Mouse (Mus musculus): Measurements from ENCODE around the gene Gadd45a. TPM values are rescaled to one million over a fixed set of nuclear protein-coding genes. Genes with fewer than 3 reads are reported as not detected.
"Not testable (repeated sequence)": the region's sequence is repeated elsewhere in the genome, so short reads cannot be mapped to it uniquely, and the experiment has no call there.

Gene Gadd45a
- total RNA-seq, 2 experiments from 2014 or later = 8.2 to 10.5 TPM

GRCm38 (mm10) chr6:67048880-67049694 lies 11.8 kb upstream of the Gadd45a start:
- no peak for DNase-seq (ENCODE audit: extremely low spot score in 1 of 2, low spot score in 1 of 2)

GRCm38 (mm10) chr6:67048052-67048691 lies 10.9 kb upstream of the Gadd45a start:
- DNase-seq (ENCODE audit: extremely low spot score in 1 of 2, low spot score in 1 of 2) = no peak

GRCm38 (mm10) chr6:67046937-67047336 lies 9.7 kb upstream of the Gadd45a start:
- no peak for DNase-seq (ENCODE audit: extremely low spot score in 1 of 2, low spot score in 1 of 2)

DNA sequence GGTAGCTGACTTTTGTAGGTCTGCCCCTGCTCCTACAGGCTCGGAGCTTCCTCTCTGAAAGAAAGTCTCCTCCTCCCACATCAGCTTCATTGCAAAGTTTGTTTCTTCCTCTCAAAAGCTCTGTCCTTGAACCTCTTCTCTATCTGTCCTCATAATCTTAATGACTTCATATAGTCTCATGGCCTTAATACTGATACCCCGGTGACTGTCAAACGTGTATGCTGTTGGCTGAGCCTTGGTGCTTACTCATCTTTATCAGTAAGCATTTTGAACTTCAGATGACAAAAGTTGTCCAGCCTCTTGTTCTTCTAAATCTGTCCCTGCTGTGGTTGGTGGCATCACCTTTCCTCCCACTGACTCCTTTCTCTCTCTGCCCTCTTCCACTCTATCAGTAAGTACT lies 8.2 kb upstream of the Gadd45a start:
- no peak for DNase-seq (ENCODE audit: extremely low spot score in 1 of 2, low spot score in 1 of 2)

DNA sequence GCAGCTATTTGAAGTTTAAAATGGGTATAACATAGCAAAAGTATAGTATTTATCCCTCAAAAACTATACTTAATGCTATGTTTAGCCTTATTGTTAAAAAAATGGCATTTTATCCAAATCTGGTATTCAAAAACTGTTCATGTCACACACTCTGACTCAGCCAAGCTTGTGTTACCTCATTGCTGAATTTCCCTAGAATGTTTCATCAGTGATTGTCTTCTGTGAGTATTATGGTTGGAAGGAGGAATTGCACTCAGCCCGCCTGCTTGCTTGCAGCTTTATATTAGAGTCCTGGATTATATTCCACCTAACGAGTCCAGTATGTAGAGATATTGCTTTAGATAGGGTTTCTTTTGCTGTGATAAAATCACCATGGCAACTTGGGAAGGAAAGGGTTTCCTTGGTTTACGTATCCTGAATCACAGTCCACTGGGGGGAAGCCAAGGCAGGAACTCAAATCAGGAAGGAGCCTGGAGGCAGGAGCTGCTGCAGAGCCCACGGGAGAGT lies 3.7 kb upstream of the Gadd45a start:
- no peak for DNase-seq (ENCODE audit: extremely low spot score in 1 of 2, low spot score in 1 of 2)

- no peak for DNase-seq (ENCODE audit: extremely low spot score in 1 of 2, low spot score in 1 of 2)
These were observed 1.7 kb upstream of the Gadd45a start for GRCm38 (mm10) chr6:67038964-67039363.

DNA sequence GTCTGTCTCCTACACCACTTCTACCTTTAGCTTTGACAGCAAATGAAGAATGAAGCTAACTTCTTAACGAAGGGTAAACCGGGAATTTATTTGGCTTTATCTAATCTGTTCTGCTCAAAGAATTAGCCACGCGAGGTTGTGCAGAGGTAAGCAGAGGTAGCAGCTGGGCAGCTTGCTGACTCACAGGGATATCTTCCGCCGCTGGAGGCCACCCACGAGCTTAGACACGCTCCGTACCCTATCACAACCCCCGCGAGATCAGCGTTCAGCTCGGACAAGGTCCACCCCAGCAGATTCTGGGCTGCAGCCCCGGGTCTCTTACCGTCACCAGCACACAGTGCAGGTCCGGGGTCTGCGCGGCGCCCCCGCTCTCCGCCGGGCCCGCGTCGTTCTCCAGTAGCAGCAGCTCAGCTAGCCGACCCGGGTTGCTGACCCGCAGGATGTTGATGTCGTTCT lies 873 bp downstream of the Gadd45a start:
- peak; percentile 49 to 61 for DNase-seq (ENCODE audit: extremely low spot score in 1 of 2, low spot score in 1 of 2)

DNA sequence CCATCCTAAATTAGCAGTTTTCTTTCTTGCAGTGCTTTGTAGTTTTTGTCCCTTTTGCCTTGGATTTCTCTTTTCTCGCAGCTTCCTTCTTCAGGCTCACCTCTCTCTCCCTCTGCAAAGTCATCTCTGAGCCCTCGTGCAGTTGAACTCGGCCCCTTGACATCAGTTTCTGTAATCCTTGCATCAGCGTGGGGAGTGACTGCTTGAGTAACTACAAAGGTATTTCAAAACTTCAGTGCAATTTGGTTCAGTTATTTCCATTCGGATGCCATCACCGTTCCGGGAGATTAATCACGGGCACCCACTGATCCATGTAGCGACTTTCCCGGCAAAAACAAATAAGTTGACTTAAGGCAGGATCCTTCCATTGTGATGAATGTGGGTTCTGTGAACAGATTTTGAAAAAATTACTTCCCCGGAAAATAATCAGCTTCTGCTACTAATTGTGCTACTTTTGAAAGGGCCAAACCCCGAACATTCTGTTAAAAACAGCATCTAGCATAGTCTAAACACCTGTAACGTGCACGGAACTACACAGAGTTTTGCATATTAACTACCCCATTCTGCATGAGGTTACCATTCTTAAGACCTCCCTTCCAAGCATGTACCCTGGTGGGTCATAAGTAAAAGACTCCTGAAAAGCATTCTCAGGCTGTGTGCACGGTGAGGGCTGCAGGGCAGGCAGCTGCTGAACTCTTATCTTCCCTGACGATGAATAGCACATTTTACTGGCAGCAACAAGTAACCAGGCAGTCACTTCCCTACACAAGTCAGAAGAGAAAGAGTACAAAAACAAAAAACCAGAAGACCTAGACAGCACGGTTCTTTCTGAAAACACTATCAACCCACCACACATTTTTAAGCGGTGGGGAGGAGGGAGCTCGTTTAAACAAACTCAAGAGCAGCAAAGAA lies 1.6 kb downstream of the Gadd45a start:
- no peak for DNase-seq (ENCODE audit: extremely low spot score in 1 of 2, low spot score in 1 of 2)

GRCm38 (mm10) chr6:67034331-67035130 lies 2.7 kb downstream of the Gadd45a start:
- no peak for DNase-seq (ENCODE audit: extremely low spot score in 1 of 2, low spot score in 1 of 2)

DNA sequence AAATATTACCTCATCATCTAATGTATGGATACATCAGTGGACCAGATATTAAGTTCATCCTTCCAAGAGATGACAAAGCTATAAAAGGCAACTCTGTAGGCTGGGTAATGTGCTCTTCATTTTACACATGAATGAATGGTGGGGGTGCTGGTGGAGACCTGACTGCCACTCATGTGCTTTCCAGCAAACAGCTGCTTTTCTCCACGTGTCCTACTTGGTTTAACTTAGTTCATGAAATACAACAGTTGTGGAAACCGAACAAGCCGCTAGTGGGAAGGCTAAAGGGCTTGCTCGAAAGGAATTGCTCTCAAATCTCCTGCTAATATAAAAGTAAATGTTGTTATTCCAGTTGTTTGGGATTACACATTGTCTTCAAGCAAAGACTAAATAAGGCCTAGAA lies 3.7 kb downstream of the Gadd45a start:
- DNase-seq (ENCODE audit: extremely low spot score in 1 of 2, low spot score in 1 of 2) = no peak

DNA sequence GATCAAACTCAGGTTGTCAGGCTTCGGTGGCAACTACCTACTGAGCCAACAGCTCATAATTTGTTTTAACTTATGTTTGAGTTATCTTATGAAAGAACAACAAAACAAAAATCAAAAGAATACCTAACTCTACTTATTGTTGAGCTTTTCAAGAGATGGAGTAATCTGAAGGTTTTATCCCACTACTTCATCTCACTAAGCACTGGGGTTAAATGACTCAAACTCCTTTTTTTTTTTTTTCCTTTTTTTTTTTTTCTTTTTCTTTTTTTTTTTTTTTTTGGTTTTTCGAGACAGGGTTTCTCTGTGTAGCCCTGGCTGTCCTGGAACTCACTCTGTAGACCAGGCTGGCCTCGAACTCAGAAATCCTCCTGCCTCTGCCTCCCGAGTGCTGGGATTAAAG lies 4.3 kb downstream of the Gadd45a start:
- not testable (repeated sequence) for DNase-seq (ENCODE audit: extremely low spot score in 1 of 2, low spot score in 1 of 2)

DNA sequence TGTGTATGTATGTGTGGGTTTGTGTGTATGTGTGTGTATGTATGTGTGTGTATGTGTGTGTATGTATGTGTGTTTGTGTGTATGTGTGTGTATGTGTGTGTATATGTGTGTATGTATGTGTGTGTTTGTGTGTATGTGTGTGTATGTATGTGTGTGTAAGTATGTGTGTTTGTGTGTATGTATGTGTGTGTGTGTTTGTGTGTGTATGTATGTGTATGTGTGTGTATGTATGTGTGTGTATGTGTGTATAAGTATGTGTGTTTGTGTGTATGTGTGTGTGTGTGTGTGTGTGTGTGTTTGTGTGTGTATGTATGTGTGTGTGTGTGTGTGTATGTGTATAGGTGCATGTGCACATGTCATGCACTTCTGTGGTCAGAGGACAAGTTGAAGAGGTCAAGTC lies 4.7 kb downstream of the Gadd45a start:
- not testable (repeated sequence) for DNase-seq (ENCODE audit: extremely low spot score in 1 of 2, low spot score in 1 of 2)

DNA sequence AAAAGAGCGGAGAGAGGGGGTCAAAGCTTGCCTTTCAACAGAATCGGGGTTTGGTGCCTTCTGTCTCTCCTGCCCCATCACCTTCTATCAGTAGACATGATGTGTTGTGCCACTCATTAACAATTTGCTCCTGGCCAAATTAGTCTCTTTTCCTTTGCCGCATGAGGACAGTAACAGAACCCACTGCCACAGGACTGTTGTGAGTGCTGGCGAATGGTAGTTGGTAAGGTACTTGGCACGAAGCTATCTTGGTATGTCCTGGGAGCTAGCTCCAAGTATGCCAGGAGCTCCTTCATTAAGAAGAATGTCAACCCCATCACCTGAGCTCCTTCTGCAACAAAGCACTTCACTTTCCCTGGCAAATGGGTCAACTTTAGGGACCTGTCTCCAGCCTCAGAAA lies 6.4 kb downstream of the Gadd45a start:
- DNase-seq (ENCODE audit: extremely low spot score in 1 of 2, low spot score in 1 of 2) = no peak

DNA sequence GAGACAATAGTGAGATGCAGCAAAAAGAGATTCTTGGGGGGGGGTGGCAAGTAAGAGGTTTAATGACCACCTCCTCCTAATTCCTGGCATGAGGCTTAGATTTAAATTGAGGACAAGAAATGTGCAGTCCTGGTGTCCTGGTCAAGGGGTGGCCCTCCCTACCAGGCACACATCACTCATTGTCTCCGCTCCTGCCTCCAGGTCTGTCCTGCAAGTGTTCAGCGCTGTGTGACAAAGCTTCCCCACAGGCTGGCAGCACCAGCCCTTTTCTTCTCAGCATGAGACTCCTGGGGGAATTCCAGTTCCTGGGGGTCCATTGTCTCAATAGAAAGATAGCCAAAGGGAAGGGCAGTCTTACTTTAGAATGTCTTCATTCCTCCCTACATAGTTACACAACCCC lies 6.8 kb downstream of the Gadd45a start:
- no peak for DNase-seq (ENCODE audit: extremely low spot score in 1 of 2, low spot score in 1 of 2)

DNA sequence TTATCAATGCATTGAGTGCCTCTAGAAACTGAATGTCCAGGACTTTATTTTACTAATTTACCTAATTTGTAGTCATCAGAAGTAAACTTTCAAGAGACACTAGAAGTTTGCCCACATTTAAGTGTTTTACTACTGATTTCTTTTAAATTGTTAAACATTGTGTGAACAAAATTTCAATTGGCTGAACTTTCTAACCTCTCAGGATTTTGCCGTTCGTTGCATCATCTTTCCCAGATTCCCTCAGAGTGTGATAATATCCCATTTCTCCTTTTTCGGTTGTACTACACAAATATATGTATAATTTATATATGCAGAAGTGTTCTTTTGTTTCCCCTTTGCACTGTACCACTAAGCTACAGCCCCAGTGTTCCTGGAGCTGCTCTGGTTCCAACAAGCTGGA lies 7.3 kb downstream of the Gadd45a start:
- DNase-seq (ENCODE audit: extremely low spot score in 1 of 2, low spot score in 1 of 2) = no peak

DNA sequence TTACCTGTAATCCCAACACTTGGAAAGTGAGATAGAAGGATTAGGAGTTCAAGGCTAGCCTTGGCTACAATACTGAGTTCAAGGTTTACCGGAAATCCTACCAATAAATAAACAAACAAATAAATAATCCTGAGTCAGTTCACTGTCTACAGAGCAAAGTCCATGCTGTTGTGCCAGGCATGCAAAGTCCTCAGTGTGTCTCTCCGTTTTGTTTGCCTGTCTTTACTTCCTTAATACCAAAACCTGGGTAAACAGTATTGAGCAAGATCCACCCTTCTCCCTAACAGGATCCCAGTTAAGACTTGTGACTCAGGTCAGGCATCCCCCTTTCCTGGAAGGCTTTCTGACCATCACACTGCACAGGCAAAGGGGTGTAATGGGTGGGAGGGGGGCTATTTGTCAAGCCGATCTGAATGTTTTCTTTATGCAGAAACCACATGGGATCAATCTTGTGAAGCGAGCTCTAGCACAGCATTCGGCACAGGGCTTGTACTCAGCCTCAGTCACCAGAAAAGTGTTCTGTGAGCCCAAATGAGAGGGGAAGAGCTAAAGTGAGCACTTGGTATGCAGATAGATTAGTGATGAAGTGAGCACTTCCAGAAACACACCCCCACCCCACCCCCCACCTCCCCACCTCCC lies 7.8 kb downstream of the Gadd45a start:
- no peak for DNase-seq (ENCODE audit: extremely low spot score in 1 of 2, low spot score in 1 of 2)

- DNase-seq (ENCODE audit: extremely low spot score in 1 of 2, low spot score in 1 of 2) = no peak
These were observed 9.7 kb downstream of the Gadd45a start for GRCm38 (mm10) chr6:67027438-67028142.

DNA sequence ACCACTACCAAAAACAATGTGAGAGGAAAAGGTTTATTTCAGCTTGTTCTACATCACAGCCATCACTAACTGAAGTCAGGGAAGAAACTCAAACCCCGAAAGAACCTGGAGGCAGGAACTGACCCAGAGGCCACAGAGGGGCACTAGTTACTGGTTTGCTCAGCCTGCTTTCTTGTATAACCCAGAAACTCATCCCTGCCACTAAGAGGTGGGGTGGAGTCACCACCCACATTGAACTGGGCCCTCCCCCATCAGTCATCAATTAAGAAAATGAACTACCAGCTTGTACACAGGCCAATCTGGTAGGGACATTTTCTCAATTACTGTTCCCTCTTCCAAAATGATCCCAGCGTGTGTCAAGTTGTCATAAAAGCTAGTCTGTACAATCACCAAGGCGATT lies 10.6 kb downstream of the Gadd45a start:
- DNase-seq (ENCODE audit: extremely low spot score in 1 of 2, low spot score in 1 of 2) = no peak

- DNase-seq (ENCODE audit: extremely low spot score in 1 of 2, low spot score in 1 of 2) = no peak
These were observed 13.5 kb downstream of the Gadd45a start for GRCm38 (mm10) chr6:67023729-67024128.

Data from layer of hippocampus, postnatal 25 days (tissue).